Mouse (Mus musculus) bone marrow, adult 2 months (tissue): ENCODE results near the gene Atxn2l.

Experiments
- CTCF ChIP-seq: fragments of 200-500 bp; IDR thresholded peaks from 2 replicates; pipeline ENCODE4 v1.5.1; 2011; ENCODE audit warnings: low read length, control low read depth; ENCODE audit not compliant: control insufficient read depth, insufficient read depth
- POLR2A ChIP-seq: fragments of 200-500 bp; IDR thresholded peaks from 2 replicates; pipeline ENCODE4 v1.6.1; 2011; ENCODE audit warnings: low read depth, mild to moderate bottlenecking, control low read depth, low read length, borderline replicate concordance; ENCODE audit not compliant: control insufficient read depth

GRCm38 (mm10) chr7:126518261-126518941 is 15.2 kb upstream of the Atxn2l start:
- TF ChIP-seq POLR2A (no peak), CTCF (no peak)
